Mouse (Mus musculus) erythroblast, adult 5-6 weeks (primary cell): Measurements from ENCODE around the gene Bcdin3d. TPM values are rescaled to one million over a fixed set of nuclear protein-coding genes. Genes with fewer than 3 reads are reported as not detected.
A peak's percentile ranks its signal among the peaks of the same experiment; 100 is the strongest.

Experiments
- ATAC-seq: replicated peaks from 2 replicates; pipeline ENCODE4 v1.8.0; 2016; ENCODE audit warnings: moderate number of reproducible peaks, mild to moderate bottlenecking, moderate TSS enrichment, inconsistent platforms; ENCODE audit not compliant: poor library complexity, low FRiP score, severe bottlenecking
- total RNA-seq, 2 experiments: library from RNA; stranded (forward) in 1 of 2; stranded (reverse) in 1 of 2; fragments of 150-400 nt in 1 of 2; fragments of 200-764, 138-1000 nt in 1 of 2; gene quantifications; 2 replicates each; pipeline versions ENCODE4 v1.2.3 to v1.2.4; 2015 to 2017; ENCODE audit warnings: low replicate concordance in 2 of 2

The Bcdin3d gene
- total RNA-seq, 2 experiments from 2014 or later: 2.1 TPM; not detected in 1

DNA sequence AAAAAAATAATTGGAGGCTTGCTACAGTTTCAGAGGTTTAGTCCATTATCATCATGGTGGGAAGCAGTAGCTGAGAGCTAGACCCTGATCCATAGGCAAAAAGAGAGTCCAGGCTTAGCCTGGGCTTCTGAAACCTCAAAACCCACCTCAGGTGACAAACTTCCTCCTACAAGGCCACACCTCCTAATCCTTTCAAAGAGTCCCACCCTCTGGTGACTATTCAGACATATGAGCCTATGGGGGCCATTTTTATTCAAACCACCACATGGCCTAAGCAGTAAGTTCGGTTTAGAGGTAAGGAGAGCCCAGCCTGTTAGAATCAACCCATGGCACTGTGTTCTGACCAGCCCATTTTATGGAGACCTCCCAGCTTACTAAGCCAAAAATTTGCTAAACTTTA lies 1.3 kb upstream of the Bcdin3d start:
- ATAC-seq: no peak

DNA sequence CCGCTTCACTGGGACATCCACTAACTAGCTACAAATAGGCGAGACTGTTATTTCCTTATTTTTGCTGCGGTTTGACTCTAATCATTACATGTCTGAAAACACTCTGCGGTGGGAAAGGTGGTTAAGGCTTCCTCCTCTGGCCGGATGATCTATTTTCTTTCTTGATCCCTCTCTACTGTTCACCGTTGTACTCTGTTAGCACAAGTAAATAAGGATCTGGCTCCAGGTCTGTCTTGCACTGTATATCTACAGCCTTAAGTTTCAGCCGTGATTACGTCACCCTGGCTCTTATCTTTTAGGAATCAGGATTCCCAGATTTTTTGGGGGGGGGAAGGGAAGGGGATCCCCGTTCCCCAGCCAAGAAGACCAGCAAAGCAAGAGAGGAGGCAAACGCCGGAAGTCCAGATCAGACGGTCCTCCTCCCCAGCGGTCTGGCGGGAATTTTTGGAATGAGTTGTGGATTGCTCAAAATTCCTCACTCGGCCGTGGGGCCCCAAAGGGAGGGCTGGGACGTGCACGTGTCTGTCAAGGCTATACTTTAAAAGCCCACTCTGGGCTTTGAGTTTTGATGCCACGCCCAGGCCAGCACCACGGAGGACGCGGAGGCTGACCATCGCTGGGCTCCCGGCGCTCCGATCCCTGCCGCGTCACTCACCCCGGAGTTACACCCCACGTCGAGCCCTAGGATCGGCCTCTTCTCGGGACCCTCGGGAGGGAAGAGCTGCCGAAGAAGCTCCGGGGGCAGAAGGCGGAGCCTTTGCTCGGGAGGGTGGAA lies 542 bp downstream of the Bcdin3d start:
- peak; percentile 23 for ATAC-seq

DNA sequence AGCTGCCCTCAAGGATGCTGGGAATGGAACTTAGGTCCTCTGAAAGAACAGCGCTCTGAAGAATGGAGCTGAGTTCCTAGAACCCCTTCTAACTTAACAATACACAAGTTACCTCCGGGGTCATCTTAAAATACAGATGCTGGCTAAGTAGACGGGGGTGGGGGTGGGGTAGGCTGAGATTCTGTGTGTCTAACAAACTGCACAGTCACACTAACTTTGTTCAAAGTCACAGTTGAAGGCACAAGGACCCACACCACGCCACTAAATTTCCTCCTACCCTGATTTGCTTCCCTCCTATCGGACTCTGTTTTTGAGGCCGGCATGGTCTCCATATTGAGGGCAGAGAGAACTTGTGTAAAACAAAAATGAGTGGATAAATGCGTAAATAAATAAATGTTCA lies 1.6 kb downstream of the Bcdin3d start:
- no peak for ATAC-seq

DNA sequence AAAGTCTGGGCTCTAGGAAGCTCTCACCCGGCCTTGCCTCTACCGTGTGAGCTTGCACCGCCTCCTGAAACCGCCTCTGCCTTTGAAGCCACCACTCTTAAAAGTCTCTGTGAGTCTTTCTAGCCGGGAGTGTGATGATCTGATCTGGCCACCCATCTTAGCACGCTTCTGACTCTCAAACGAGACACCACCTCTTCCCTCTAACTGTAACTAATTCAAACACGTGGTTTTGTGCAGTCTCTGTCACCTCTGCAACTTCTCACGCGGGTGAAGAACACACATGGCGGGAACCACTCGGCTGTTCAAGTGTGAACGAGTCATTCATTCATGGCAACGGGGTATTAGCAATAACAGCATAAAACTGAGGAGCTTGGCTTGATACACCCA lies 2.9 kb downstream of the Bcdin3d start:
- no peak for ATAC-seq

DNA sequence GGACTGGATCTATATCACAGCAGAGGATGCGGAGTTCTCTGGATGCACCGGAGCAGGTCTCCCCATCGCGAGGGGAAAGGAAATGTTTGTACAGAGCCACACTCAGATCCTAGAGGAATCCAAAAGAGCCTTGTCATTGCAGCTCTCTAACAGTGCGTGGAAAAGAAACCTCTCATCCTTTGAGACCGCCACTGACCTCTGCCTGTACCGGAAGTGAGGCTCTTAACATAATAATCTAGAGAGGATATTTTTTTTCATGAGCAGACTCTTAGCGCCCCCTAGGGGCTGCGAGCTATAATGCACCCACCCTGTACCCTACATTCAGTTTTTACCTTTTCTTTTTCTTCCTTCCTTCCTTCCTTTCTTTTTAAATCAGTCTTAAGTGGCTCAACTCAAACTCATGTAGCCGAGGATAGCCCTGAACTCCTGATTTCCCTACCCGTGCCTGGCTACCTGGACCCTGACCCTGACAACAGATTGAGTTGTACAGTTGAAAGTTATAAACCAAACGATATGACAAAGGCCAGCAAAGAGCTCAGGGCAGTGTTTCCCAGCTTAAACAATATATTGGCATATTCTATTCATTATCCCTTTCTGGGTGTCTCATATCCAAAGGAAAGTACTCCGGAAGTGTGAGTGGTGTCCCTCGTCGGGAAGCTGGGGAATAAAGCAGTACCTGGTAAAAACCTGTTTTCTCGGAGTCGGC lies 3.4 kb downstream of the Bcdin3d start:
- no peak for ATAC-seq

DNA sequence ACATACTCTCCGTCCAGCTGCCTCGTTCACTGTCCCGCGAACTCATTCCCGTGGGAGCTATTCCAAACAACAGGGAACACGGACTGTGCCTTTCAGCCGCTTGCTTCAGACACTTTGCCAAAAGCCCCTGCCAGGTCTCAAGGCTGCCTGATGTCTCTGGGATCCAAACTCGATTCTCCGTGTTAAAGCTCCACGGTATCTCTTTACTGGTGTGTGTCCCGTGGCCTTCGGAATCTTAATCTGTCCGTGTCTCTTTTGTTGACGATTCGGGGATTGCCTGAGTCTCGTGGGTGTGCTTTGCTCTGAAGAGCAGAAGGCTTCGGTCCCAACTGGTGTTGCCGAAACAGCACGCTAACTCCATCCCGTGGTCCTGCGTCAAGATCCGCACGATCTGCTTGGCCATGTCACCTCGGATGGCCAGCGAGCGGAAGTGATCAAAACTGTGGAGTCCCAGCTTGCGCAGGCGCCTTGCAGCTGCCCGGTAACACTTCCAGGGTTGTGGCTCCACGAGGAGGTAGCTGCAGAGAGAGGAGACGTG lies 4.2 kb downstream of the Bcdin3d start:
- no peak for ATAC-seq

DNA sequence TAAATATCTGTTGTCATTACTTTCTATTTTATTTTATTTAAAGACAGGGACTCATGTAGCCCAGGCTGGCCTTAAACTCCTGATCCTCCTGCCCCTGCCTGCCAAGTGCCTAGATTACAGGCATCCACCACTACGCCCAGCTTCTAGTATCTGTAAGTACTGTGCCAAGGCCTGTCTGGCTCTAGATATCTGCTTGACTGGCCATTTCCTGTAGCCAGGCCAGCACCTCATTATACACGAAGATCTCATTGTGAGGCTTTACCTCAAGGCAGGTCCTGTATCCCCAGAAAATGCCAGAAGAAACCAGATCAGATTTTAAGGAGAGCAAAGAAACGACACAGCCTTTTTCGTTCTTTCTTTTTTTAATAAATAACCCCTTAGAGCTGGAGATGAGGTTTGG lies 4.8 kb downstream of the Bcdin3d start:
- ATAC-seq: no peak

DNA sequence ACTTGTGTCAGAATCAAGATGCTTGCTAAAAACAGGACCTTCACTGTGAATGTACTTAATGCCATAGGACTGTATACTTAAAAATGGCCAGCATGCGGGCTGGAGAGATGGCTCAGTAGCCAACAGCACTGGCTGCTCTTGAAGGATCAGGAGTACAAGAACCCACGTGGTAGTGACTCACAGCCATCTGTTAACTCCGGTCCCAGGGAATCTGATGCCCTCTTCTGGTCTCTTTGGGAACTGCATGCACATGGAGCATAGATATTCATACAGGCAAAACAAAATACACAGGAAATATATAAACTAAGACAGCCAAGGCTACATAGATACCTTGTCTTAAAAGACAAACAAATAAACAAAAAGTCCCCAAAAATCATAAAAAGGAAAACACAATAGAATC lies 5.5 kb downstream of the Bcdin3d start:
- ATAC-seq: 0 out of 2 replicates have a peak, but pooled peaks have one; percentile 56

DNA sequence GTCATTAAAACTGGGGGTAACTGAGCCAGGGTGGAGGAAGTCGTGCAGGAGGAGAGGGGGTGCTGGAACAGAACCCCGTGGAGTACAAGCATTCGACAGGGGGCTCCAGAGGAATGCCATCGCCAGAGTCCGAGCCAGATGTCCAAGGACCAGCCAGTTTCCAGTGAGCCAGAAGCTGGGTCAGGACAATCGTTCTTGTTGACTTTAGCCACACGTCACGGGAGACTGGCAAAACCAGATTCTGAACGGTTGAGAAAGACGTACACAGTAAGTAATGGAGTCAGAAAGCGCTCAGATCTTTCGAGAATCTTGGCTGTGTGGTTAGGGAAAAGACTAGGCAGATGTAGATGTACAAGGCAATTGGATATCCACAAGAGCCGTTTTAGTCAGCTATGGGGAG lies 11.3 kb downstream of the Bcdin3d start:
- ATAC-seq: no peak

DNA sequence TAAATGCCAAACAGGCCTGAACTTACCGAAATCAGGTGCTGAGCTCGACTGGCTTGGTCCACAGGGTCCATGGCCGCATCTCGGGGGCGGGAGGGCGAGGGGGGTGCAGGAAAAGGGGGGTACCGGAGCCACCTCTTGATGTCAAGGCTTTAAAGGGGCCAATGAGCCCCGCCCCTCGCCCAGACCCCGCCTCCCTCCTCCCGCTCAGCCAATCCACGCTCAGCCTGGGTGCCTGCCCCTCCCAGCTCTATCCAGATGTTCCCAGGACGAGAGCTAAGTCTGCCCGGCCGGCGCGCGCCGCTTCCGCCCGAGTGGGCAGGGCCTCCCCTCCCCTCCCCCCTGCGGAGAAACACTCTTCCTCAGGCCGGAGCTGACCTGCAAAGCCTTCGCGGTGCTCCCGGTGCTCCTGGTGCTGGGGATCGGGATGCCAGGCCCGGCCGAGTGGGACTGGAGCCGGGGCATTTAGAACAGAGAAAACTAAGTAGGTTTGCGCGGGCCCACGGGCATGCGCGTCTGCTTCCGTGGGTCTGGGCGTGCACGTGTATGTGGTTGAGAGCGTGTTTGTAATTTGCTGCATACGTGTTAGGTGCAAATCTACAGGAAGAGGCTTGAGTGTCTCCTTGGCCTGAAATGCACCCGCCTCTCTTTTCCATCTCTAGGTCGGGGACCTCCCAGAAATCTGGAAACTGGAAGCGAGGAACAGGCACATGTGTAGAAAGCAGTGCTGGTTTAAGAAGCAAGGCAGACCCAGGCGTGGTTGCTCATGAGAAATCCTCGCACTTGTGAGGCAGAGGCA lies 16.7 kb downstream of the Bcdin3d start, which contains the start of gene Nckap5l:
Gene Nckap5l, minus strand, starts transcription at position 143 of the 796 bp plus-strand sequence.
- peak; percentile 73; the same call in 1 of the 2 replicates for ATAC-seq

DNA sequence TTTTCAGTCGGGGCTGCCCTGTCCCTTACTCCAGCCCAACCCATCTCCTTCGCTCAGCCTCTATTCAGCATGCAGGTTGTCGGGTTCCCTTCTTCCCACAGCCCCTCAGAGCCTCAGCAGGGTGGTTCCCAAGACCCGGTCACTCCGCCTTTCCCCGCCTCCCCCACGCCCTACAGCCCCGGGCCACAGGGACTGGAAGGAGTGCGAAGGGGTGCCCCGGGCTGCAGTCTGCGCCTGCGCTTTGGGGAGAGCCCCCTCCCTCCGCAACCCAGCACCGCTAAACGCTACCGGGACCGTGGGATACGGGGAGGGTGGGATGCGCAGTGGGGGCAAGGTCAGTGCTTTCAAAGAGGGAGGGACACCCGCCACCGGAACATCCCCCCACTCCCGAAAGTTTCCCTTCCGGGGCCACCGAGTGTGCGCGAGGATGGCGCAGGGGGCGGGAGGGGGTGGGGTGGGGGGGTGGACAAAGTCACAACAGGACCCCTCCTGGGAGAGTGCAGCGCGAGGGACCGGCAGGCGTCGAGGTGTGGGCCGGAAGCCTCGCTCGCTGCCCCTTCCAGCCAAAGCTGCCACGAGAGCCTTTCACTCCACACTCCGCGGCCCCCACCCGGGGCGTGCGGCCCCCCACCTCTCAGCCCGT lies 17.4 kb downstream of the Bcdin3d start:
- ATAC-seq: no peak

DNA sequence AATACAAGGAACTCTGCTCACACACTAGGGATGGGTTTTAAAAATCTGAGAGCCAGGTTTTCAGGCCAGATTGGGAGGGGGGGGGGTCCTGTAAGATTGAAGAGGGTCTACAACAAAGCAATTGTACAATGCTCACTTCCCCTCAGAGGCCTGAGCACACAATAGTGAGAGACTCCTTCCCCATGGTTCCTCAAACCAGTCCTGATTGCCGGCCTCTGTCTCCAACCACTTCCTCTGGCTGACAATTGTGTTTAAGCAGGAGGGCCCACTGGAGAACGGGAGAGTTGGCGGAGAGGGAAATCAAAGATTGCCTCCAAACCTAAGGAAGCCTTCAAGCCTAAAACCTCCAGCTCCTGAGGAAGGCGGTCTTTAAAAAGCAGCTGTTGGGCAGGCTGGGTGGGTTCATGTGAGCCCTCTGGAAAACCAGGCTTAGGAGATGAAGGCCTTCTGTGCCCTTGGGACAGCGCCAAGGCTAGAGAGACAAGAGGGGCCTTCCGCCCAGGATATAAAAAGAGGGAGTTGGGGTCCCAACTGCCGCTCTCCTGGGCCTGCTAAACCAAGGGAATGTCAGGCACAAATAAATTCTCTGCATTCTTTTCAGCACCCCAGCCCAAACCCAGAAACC lies 18.1 kb downstream of the Bcdin3d start:
- ATAC-seq: no peak

DNA sequence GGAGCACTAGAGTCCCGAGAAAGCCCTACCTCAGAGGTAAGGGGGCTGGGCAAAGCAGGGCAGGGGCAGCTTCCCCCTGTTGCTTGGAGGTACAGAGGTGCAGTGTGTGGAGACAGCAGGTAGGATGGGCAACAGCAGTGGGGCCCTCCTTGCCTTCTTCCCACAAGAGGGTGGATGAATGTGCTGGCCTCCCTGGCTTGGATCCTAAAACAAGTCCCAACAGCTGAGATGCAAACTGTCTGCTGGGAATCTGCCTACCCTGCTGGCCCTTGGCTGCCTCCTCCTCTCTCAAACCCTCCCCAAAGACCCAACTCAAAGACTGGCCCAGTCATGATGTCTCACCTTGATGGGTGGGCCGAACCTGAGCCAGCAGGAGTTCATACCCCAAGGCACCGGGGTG lies 19.1 kb downstream of the Bcdin3d start:
- ATAC-seq: no peak

DNA sequence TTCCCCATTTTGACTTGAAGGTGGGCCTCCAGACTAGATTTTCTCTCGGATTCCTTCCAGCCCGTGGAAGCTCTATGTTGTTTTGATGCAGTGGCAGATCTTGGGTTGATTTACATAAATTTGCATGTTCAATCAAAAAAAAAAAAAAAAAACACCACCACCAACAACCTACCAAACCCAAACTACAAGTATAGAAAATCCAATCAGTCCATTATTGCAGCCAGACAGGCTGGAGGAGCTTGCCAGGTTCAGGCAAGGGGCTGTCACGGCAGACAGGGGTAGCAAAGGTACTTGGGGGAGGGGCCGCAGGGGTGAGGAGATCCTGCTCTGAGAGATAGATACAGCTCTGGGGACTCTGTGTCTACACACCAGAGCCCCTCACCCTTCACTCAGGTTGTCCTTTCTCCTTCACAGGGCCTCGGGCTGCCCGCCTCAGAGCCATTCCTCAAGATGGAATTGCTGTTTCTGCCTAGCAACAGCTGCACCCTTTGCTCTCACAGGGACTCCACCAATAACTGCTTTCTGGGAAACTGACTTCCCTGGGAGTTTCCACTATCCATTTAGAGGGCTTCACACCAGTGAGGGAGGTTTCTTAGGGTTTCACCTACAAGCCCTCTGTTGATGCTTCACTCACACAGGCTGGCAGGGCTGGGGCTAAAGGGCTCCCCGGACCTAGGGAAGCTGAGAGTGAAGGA lies 19.8 kb downstream of the Bcdin3d start:
- no peak for ATAC-seq

DNA sequence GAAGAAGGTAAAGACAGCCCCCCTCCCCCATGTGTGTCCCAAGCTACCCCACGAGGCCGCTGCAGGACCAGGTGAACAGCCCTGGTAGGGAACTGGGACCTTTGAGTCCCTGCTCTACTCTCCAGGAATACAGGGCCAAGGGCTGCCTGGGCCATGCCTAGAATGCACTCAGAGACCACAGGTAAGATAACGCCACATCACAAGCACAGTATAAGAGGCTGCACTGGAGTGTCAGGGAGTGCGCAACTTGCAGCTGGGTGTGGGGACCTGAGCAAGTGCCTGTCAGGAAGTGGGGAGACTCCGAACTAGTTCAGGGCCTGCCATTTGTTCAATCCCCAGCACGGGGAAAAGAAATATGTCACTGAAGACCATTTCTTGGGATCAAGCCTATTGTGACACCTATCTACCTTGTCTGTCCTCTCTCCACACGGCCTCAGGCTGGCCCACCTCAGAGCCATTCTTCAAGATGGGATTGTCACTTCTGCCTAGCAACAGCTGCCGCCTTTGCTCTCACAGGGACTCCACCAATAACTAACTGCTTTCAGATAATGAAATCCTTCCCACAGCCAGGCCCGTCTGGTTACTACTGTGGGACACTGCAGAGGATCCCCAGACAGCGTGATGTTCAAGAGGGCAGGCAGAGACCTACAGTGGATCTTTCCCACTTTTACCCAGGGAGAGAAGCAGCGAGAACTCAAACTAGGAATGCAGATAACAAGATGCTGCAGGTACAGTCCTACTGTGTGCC lies 21.2 kb downstream of the Bcdin3d start:
- no peak for ATAC-seq

DNA sequence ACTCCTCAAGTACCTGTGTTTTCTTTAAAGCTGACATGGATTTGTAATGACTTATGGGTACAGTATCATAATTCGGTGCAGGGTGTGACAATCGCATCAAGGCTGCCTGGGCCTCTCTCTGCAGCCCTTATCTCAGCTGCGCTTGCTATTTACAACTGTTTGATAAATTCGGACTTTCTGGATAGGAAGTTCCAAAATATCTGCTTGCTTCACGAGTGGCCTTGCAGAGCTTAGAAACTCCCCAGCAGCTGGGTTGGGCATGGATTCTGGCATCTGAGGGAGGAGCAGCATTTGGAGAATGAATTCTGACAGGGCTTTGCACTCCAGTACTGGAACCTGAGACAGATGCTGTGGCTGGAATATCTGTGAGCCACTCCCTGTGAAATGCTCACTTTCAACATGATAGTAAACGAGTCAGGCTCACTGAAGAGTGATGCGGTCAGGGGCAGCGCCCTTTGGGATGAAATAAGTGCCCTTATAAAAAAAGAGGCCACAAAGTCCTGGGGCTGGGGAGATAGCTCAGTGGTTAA lies 24.7 kb downstream of the Bcdin3d start:
- ATAC-seq: no peak

DNA sequence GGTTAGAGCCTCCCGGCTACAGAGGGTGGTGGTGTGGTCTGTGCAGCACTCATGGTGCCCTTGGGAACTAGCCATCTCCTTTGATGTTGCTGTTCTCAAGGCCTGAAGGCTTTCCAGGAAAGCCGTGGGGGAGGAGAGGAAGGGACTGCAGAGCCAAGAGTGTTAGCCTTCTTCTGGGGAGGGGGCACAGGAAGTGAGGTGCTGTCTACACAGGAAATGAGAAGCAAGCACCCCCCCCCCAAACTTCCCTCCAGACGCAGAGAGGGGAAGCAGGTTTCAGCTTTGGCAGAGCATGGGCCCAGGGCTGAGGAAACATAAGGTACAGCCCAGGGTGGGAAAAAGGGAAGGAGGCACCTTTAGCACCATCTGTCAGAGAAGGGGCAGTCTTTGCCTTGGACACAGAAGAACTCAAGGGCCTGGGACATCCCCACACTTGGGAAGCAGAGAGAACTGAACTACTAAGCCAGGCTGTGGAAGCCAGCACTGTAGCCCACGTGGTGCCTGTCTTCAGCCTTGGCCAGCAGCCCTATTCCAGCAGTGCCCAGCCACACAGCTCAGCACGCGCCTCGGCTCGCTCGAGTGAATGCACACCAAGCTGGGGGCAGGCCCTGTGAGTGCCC lies 25.3 kb downstream of the Bcdin3d start:
- ATAC-seq: no peak
